Mouse (Mus musculus) liver, postnatal 0 days (tissue): Measurements from ENCODE around the gene Tspan18.

ENCODE experiments used
- CTCF ChIP-seq: sonication (generic); IDR thresholded peaks from 2 replicates; pipeline ENCODE4 v1.5.1; 2016; ENCODE audit warnings: antibody characterized with exemption, low read depth
- EP300 ChIP-seq: IDR thresholded peaks from 2 replicates; pipeline ENCODE4 v1.6.1; 2016; ENCODE audit warnings: antibody characterized with exemption, low read depth, mild to moderate bottlenecking

DNA sequence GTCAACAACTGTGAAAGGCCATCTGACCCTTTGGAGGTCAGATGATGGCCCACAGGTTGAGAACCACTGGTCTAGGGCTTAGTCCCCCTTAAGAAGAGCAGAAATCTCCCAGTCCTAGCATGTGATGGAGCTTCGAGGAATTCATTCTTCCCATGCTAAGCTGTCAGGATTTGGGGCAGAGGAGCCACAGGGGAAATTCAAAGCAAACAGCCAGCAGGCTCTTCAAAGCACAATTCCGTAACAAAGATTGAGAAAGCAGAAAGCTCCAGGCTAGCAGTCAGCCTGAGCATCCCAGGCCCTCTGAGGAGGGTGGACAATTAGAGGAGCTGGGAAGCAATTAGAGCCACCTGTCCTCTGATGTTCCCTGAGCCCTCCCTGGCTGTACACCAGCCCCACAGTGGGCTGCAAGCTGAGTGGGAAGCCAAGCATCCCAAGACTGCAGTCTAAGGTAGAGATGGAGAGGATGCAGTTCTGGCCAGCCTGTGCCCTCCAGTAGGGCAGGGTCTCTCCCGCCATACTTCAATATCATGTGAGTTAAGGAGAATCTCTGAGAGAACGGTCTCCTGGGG, 173.8 kb downstream of the Tspan18 start:
- no peak for TF ChIP-seq CTCF
- TF ChIP-seq EP300 = no peak
